Mouse (Mus musculus) 3134 (cell line): ENCODE data around the gene Klhdc1.

Experiments used
- DNase-seq: peaks from one replicate; pipeline ENCODE4 v3.0.0-alpha.2; 2011; ENCODE audit warnings: low spot score; ENCODE audit not compliant: insufficient read length; ENCODE audit errors: extremely low read depth

The Klhdc1 gene

GRCm38 (mm10) chr12:69227776-69228466 lies 13.1 kb upstream of the Klhdc1 start, which contains the start of gene Pole2:
Gene Pole2 (minus strand): TSS chr12:69228195.
- DNase-seq = peak; percentile 92

GRCm38 (mm10) chr12:69229251-69229650 lies 11.7 kb upstream of the Klhdc1 start:
- no peak for DNase-seq

GRCm38 (mm10) chr12:69235782-69236181 lies 5.2 kb upstream of the Klhdc1 start:
- no peak for DNase-seq

- DNase-seq = no peak
Measured at GRCm38 (mm10) chr12:69238284-69238683, 2.7 kb upstream of the Klhdc1 start.

GRCm38 (mm10) chr12:69241405-69241770 lies 412 bp downstream of the Klhdc1 start:
- DNase-seq = no peak

- DNase-seq = peak; percentile 80
Measured at GRCm38 (mm10) chr12:69241771-69242431, 925 bp downstream of the Klhdc1 start.

GRCm38 (mm10) chr12:69249766-69250165 lies 8.8 kb downstream of the Klhdc1 start:
- no peak for DNase-seq

- no peak for DNase-seq
Measured at GRCm38 (mm10) chr12:69250756-69251155, 9.8 kb downstream of the Klhdc1 start.

- peak; percentile 20 for DNase-seq
Measured at GRCm38 (mm10) chr12:69253806-69254205, 12.8 kb downstream of the Klhdc1 start.

- no peak for DNase-seq
Measured at GRCm38 (mm10) chr12:69257836-69258235, 16.9 kb downstream of the Klhdc1 start.

GRCm38 (mm10) chr12:69262251-69262650 lies 21.3 kb downstream of the Klhdc1 start:
- no peak for DNase-seq

GRCm38 (mm10) chr12:69265031-69265430 lies 24.1 kb downstream of the Klhdc1 start:
- DNase-seq = no peak

GRCm38 (mm10) chr12:69267956-69268632 lies 27.1 kb downstream of the Klhdc1 start:
- no peak for DNase-seq

- DNase-seq = no peak
Measured at GRCm38 (mm10) chr12:69268956-69269355, 28.0 kb downstream of the Klhdc1 start.

- DNase-seq = no peak
Measured at GRCm38 (mm10) chr12:69279931-69280469, 39.0 kb downstream of the Klhdc1 start.

- no peak for DNase-seq
Measured at GRCm38 (mm10) chr12:69280915-69281314, 39.9 kb downstream of the Klhdc1 start.

GRCm38 (mm10) chr12:69283146-69283545 lies 42.2 kb downstream of the Klhdc1 start:
- no peak for DNase-seq

GRCm38 (mm10) chr12:69287535-69287934 lies 46.6 kb downstream of the Klhdc1 start:
- DNase-seq = no peak

- no peak for DNase-seq
Measured at GRCm38 (mm10) chr12:69288699-69289098, 47.7 kb downstream of the Klhdc1 start.

- DNase-seq = no peak
Measured at GRCm38 (mm10) chr12:69292401-69292800, 51.4 kb downstream of the Klhdc1 start.

- DNase-seq = no peak
Measured at GRCm38 (mm10) chr12:69293815-69294214, 52.8 kb downstream of the Klhdc1 start.
